Comparison of ENCODE assay signal across 9 mouse cellular contexts in the genomic region with DNA sequence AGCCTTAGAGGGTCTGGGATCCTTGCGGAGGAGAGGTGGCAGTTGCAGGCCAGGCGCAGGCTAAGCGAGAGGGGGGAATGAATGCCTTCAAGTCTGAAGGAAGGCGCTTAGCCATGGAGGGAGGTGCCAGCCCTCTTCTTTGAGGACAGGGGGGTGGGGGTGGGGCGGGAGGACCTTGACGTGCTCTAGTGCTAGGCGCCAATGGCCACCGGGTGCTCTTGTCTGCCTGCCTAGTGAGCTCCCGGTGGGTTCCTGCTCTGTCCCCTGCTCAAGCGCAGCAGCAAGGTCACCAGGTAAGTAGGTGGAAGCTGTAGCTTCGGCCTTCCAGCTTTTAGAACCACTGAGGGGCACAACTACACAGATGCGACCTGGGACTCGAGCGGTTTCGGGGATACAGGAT. TPM values are rescaled to one million over a fixed set of nuclear protein-coding genes. Genes with fewer than 3 reads are reported as not detected.
DNase-seq lines count a peak whose midpoint lies in the region; ATAC-seq and TF ChIP-seq lines count a peak whose summit lies in the region.
"Had no signal": no experiment of that assay in that cellular context is flagged by ENCODE, and none has a peak within 500 bp of the region (broad histone marks: within the 10 kb centered on the region; RNA-seq: fewer than 3 reads in every experiment).

No protein-coding gene starts in this region.

- DNase-seq in lung, postnatal 0 days (ENCODE audit: low spot score), result no peak
- no peak for DNase-seq in lung, adult 18-20 months
- no peak for DNase-seq in layer of hippocampus, postnatal 14 days (ENCODE audit: low spot score in 2 of 2)
- DNase-seq in B cell, adult 2 months, result no peak

- TF ChIP-seq EP300 in lung, postnatal 0 days (IDR thresholded peaks at IDR 0.05), result no peak

- no peak for ATAC-seq in lung, postnatal 0 days
- ATAC-seq in forebrain, embryonic 12.5 days (ENCODE audit: low FRiP score), result peak; percentile 16; the same call in 1 of the 2 replicates
- no peak for ATAC-seq in limb, embryonic 15.5 days (ENCODE audit: insufficient number of reproducible peaks, low FRiP score, low TSS enrichment, low read depth)
- ATAC-seq in stomach, embryonic 15.5 days (ENCODE audit: insufficient read depth, low FRiP score, low read depth), result no peak
- no peak for ATAC-seq in cerebellum, adult (ENCODE audit: insufficient number of reproducible peaks, low FRiP score, low TSS enrichment)

- H3K9ac ChIP-seq in lung, postnatal 0 days (replicated peaks; ENCODE audit: low read depth), result no peak overlapping the region
- peak overlapping the region; percentile 67 for H3K9ac ChIP-seq in forebrain, embryonic 12.5 days
- no peak overlapping the region; the same call in 1 of the 2 replicates for H3K9ac ChIP-seq in limb, embryonic 15.5 days
- no peak overlapping the region for H3K9ac ChIP-seq in stomach, embryonic 15.5 days

- H3K4me1 ChIP-seq in lung, postnatal 0 days (ENCODE audit: insufficient read depth, low read depth, low read length), result peaks cover 4% of the 10 kb centered on the region; the same call in 1 of the 2 replicates
- H3K4me1 ChIP-seq in forebrain, embryonic 12.5 days, result peaks cover 16% of the 10 kb centered on the region
- peaks cover 24% of the 10 kb centered on the region for H3K4me1 ChIP-seq in limb, embryonic 15.5 days
- H3K4me1 ChIP-seq in stomach, embryonic 15.5 days, result peaks cover 10% of the 10 kb centered on the region; the same call in 1 of the 2 replicates

- H3K27me3 ChIP-seq in lung, postnatal 0 days (replicated peaks; ENCODE audit: insufficient read depth, low read length), result peaks cover 11% of the 10 kb centered on the region; the same call in 1 of the 2 replicates
- H3K27me3 ChIP-seq in forebrain, embryonic 12.5 days, result peaks cover 34% of the 10 kb centered on the region
- H3K27me3 ChIP-seq in limb, embryonic 15.5 days, result peaks cover 14% of the 10 kb centered on the region; the same call in 1 of the 2 replicates
- peaks cover 8% of the 10 kb centered on the region; the same call in 1 of the 2 replicates for H3K27me3 ChIP-seq in stomach, embryonic 15.5 days (replicated peaks)

- peak overlapping the region; percentile 50 for H3K4me3 ChIP-seq in lung, postnatal 0 days (ENCODE audit: low read depth, low read length)
- H3K4me3 ChIP-seq in forebrain, embryonic 12.5 days (replicated peaks), result peak overlapping the region; percentile 63
- H3K4me3 ChIP-seq in limb, embryonic 15.5 days, result peak overlapping the region; percentile 61
- peak overlapping the region; percentile 57 for H3K4me3 ChIP-seq in stomach, embryonic 15.5 days (replicated peaks)

- TF ChIP-seq CTCF in lung, postnatal 0 days (IDR thresholded peaks at IDR 0.05), result no peak

- no peaks in the 10 kb centered on the region for H3K36me3 ChIP-seq in lung, postnatal 0 days (ENCODE audit: insufficient read depth, low read length)
- H3K36me3 ChIP-seq in forebrain, embryonic 12.5 days (replicated peaks), result no peaks in the 10 kb centered on the region
- no peaks in the 10 kb centered on the region for H3K36me3 ChIP-seq in limb, embryonic 15.5 days
- H3K36me3 ChIP-seq in stomach, embryonic 15.5 days, result no peaks in the 10 kb centered on the region

- no peak overlapping the region for H3K27ac ChIP-seq in lung, postnatal 0 days (ENCODE audit: low read length)
- H3K27ac ChIP-seq in forebrain, embryonic 12.5 days, result no peak overlapping the region
- no peak overlapping the region for H3K27ac ChIP-seq in limb, embryonic 15.5 days
- H3K27ac ChIP-seq in stomach, embryonic 15.5 days, result no peak overlapping the region

- H3K4me2 ChIP-seq in lung, postnatal 0 days (replicated peaks; ENCODE audit: low read depth, low read length), result peak overlapping the region; percentile 99
- peak overlapping the region; percentile 100 for H3K4me2 ChIP-seq in forebrain, embryonic 12.5 days
- peak overlapping the region; percentile 100 for H3K4me2 ChIP-seq in limb, embryonic 15.5 days
- H3K4me2 ChIP-seq in stomach, embryonic 15.5 days, result peak overlapping the region; percentile 97

- WGBS in lung, postnatal 0 days, result 9% methylated on average over 14 of the region's 15 CpGs
- WGBS in forebrain, embryonic 12.5 days, result 2% methylated on average over 13 of the region's 15 CpGs
- WGBS in limb, embryonic 15.5 days, result 6% methylated on average over 15 of the region's 15 CpGs
- WGBS in stomach, embryonic 15.5 days, result 7% methylated on average over 15 of the region's 15 CpGs

- no peaks in the 10 kb centered on the region for H3K9me3 ChIP-seq in lung, postnatal 0 days (ENCODE audit: low read length)
- no peaks in the 10 kb centered on the region for H3K9me3 ChIP-seq in forebrain, embryonic 12.5 days
- H3K9me3 ChIP-seq in limb, embryonic 15.5 days, result no peaks in the 10 kb centered on the region
- H3K9me3 ChIP-seq in stomach, embryonic 15.5 days, result no peaks in the 10 kb centered on the region

RNA-seq across cellular contexts. Expression of gene Ppp1r3g, which starts 9.1 kb away (rescaled TPM):
- polyA plus RNA-seq in lung, postnatal 0 days (2015; fragmentation: Nextera tagmentation; extraction: Ambion mirVana), result 0.38 and 0.55 TPM in 2 replicates
- polyA plus RNA-seq in forebrain, embryonic 12.5 days (2016; fragmentation: Nextera tagmentation; extraction: Ambion mirVana), result 2.0 and 2.3 TPM in 2 replicates
- polyA plus RNA-seq in limb, embryonic 15.5 days (2015; fragmentation: Nextera tagmentation; extraction: Ambion mirVana), result 2.2 and 3.2 TPM in 2 replicates
- 0.49 and 0.62 TPM in 2 replicates for polyA plus RNA-seq in stomach, embryonic 15.5 days (2015; fragmentation: Nextera tagmentation; extraction: Ambion mirVana)
- total RNA-seq in layer of hippocampus, postnatal 14 days (2021), result 10 to 100 TPM; 11.9 to 13.3 TPM
- total RNA-seq: gastrocnemius, adult 18-20 months had no signal
